Mouse (Mus musculus) right cerebral cortex, postnatal 25 days (tissue): Measurements from ENCODE around the gene Gm45844.
"Not testable (repeated sequence)": the region's sequence is repeated elsewhere in the genome, so short reads cannot be mapped to it uniquely, and the experiment has no call there.

Experiments used
- DNase-seq: peaks from one replicate; pipeline ENCODE4 v3.0.0; 2022

The Gm45844 gene

DNA sequence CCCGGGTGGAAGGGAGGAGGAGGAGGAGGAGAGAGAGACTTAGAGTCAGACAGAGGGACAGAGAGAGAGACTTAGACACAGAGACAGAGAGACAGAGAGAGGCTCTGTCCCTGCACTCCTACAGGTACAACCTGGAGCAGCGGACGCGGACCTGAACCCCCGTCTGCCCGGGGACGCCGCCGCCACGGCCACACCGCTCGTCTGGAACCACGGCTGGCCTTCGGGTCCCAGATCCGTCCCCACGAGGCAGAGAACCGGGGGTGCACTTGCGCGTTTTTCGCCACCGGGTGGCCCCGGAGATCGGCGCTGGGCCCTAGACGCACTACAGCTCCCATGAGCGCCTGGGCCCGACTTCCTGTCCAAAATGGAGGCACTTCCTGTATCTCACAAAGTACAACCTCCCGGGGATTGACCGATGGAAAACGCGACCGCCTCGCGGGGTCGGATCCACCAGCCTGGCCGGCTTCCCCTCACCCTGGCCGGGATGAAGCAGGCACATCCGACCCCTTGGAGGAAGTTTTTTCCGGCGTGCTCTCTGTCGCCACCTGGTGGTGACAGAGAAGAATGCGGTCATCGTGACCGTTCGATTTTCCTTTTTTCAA is at the start of gene Gm45844:
Gm45844 (minus strand) TSS at position 324 of the 602 bp plus-strand sequence.
- DNase-seq = peak; percentile 93

DNA sequence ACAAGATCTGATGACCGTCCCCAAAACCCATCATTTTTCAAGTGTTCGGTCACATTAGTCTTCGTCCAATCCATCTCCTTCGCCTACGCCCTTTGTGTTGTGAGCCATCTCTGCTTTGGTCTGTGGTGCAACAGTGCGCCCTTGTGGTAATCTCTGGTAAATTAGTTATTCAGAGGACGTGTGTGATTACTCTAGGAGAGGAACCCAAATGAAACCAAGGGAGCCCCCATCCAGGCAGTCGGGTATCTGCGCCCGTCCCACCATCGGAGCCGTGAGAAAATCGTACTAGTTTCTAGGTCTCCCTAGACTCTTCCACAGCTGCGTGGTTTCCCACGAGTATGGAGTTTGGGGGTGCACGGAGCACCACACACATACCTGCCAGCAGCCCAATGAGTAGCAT is 17.5 kb upstream of the Gm45844 start:
- peak; percentile 32 for DNase-seq

DNA sequence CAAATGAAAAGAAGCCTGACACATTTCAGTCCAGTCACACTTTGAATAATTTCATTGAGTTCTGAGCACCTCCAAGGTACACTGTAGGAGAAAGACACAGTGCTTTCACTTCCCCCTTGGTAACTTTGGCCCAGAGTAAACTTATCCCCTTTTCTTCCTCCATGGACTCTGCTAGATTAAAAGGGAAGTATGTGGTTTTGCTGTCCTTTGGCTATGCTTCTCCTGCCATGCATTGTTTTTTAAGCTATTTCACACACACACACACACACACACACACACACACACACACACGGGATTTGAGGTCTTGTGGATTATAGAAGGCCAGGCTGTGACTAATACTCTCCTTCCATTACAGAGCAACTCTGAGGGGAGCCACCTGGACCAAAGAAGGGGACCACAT is 3.3 kb upstream of the Gm45844 start:
- no peak for DNase-seq

DNA sequence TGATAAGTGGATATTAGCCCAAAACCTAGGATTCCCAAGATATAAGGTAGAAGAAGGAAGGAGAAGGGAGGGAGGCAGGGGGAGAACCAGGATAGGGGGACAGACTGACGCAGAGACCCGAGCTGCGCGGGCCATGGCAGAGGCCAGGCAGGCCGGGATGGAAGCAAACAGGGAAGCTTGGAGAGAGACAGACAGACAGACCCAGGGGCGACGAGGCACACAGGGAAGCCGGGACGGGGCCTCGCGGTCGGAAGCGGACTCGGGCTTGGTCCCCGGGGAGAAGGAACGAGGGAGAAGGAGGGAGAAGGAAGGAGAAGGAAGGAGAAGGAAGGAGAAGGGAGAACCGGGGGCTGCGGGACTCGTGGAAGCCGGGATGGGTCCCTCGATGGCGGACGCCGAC is 533 bp downstream of the Gm45844 start:
- DNase-seq = not testable (repeated sequence)

DNA sequence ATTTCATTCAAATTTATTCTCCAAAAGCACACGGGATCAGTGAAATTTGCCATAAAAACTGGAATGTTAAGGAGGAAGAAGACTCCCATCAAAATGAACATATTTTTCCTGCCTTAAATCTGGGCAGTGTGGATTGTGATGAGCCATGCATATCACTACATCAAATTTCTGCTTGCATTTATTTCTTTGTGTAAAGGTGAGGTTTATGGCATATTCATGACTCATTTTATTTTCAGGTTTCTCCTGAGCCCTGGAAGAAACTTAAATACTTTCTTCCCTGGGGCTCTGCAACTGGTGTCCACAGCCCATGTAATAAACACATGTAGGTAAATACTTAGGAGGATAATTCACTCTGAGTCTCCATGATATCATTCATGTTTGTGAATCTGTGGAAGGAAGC is 30.9 kb downstream of the Gm45844 start, which contains the start of gene Vmn2r29:
Vmn2r29 (minus strand) TSS at position 101 of the 400 bp plus-strand sequence.
- not testable (repeated sequence) for DNase-seq

DNA sequence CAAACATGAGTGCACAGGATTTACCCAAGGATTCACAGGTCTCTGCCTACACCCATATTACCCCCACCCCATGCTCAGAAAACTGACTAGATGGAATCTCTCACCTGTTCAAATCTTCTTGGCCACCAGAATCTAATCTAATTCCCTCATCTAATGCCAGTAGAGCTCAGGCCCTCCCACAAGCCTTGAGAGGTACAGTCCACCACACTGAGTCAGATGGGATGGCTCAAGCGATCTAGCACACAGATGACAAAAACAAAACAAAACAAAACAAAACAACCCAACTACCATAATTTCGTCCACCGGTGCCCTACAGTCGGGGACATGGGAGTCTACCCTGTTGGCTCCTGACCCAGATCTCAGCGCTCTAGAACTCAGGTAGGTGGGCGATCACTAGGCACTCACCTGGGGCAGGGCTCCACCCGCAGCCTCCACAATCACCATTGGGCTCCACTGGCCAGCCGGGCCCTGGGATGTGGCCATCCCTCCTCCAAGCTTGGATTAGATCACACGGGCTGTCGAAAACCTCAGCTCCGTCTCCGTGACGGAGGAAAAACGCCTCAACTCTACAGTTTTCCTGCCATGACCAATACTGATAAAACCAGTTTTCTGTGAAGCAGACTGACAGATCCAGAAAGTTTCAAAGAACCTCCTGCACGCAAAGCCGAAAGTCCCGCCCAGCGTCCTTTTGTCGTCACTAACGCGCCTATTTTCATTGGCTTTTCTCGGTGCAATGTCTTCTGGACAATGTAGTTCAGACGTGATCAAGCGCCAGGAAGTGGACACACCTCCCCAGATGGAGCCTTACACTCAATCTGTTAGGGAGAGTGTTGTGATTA is 68.6 kb downstream of the Gm45844 start, which contains the start of gene Zfp772:
Zfp772 (minus strand) TSS at position 686 of the 839 bp plus-strand sequence.
- peak; percentile 32 for DNase-seq

DNA sequence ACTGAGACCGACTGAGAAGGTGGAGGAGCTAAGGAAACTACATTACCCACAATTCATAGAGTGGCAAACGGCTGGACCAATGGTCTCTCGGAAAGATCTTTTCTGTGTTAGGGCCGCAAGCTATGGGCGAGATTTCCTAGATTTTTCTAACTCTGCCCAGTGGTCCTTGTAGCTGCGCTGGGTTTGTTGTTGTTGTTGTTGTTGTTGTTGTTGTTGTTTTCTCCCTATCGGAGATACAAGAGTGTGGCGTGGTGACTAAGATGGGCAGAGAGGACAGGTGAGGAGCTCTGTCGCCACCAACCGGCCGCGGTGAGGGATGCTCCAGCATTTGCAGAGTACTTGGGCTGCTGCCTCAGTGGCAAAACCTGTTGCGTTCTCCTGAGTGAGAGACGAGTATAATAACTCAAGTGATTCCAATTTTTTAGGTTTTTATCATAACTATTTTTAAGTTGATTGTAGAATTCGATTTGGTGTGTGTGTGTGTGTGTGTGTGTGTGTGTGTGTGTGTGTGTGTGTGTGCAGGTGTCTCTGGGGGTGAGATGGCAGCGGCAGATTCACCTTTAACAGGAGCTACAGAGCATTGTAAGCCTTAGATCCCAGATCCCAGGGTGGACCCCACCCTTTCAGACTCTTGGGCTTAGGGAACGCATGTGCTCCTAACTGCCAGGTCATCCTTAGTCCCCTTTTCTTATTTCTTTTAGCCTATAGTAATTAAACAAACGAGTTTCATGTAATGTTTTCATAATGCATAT is 89.7 kb downstream of the Gm45844 start:
- DNase-seq = peak; percentile 85

DNA sequence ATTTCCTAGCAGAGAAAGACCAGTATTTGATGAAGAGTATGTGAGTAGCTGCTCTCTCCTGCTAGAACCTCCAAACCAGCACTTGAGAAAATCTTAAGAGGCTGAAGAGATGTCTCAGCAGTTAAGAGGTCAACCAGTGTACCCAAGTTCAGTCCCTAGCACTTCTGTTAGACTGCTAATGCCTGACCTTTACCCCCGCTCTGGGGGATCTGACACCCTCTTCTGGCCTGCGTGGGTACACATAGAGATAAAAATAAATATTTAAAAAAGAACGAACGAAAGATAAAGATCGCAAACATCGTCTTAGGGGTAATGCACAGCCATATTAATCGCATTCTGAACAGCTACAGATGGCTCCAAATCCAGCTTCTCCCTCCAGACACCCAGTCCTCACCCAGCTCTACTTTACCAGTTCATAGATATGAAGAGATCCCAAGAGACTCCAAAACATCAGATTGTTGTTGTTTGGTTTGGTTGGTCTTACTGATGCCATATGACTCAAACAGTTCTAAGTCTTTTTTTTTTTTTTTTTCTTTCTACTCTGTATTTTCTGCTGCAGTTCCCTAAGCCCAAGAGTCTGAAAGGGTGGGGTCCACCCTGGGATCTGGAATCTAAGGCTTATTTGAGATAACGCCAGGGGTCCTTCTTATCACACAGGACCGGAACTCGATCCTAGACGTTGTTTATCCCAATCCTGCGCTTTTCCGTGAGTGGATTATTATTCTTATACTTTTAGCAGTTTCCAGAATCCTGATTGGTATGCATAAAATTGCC is 90.5 kb downstream of the Gm45844 start:
- no peak for DNase-seq

DNA sequence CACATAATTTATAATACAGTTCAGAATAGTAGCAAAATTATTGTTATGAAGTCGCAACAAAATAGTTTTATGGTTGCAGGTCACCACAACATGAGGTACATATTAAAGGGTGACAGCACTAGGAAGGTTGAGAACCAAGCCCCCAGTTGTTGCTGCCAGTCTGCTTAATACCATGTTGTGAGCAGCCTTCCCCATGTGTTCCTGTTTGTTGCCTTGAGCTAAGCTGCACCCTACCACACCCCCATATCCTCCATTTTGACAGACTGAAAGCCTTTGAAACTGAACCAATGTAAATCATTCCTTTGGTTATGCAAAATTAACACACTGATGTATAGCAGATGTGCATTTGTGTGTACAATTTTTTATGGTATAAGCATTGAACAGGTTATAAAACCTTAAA is 92.2 kb downstream of the Gm45844 start:
- DNase-seq = no peak

DNA sequence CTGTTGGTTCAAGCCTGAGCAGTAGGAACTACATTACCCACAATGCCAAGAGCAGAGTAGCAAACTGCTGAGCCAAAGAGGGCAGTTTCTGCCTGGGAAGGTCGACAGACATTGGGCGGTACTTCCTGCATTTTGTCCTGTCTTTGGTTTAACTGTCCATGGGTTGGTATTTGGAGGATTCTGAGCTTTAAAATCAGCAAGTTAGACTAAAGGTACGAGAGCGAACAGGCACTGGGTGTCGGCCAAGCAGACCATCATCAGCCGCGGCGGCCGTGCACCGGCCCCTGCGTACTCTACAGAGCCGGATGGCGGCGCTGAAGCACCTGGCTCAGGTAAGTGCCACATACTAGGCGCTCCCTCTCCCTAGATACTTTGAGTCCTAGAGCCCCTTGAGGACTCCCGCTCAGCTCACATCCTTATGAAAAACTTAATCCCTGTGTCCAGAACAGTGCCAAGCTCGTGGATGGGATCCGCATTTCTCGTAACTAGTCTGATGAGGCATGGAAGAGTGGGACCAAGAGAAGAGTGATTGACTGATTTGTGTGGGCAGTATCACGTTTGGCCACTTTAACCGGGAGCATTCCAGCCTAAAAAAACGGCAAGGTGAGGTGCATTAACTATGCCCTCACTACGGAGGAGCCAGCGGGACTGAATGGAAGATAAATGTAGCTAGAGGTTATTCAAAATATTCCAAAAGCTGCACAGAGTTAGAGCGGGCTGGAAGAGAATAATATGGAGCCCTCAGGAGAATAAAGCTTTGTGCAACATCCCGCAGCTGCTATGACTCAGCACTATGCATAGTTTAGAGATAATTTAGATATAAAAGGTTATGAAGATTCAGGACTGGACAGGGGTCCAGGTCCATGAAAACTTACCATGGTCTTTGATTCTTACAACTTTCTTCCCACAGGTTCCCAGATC is 106.6 kb downstream of the Gm45844 start, which contains the start of gene Zfp418:
Zfp418 (plus strand) TSS at position 104 of the 921 bp plus-strand sequence.
- peak; percentile 69 for DNase-seq
